Mouse (Mus musculus) forebrain, embryonic 16.5 days (tissue): ENCODE data around the gene Tnfrsf8. TPM values are rescaled to one million over a fixed set of nuclear protein-coding genes. Genes with fewer than 3 reads are reported as not detected.

ENCODE experiments used
- ATAC-seq: fragments of 200-750 bp; cut with Nextera tagmentation; 2 replicates; pipeline ENCODE4 v1.8.0; 2017; ENCODE audit warnings: mild to moderate bottlenecking, moderate library complexity
- H3K27ac ChIP-seq: fragments of 300-500 bp; sonication (generic); 2 replicates; pipeline ENCODE4 v1.5.1; 2014; ENCODE audit warnings: low read length, control low read depth
- H3K27me3 ChIP-seq: fragments of 300-500 bp; sonication (generic); replicated peaks from 2 replicates; pipeline ENCODE4 v1.6.1; 2014; ENCODE audit warnings: low read length; ENCODE audit not compliant: control insufficient read depth, insufficient read depth
- H3K36me3 ChIP-seq: fragments of 300-500 bp; sonication (generic); 2 replicates; pipeline ENCODE4 v1.6.1; 2014; ENCODE audit not compliant: control insufficient read depth, insufficient read depth
- H3K4me1 ChIP-seq: fragments of 300-500 bp; sonication (generic); replicated peaks from 2 replicates; pipeline ENCODE4 v1.6.1; 2014; ENCODE audit warnings: low read length; ENCODE audit not compliant: control insufficient read depth, insufficient read depth
- H3K4me2 ChIP-seq: fragments of 300-500 bp; sonication (generic); 2 replicates; pipeline ENCODE4 v1.6.1; 2014; ENCODE audit warnings: mild to moderate bottlenecking, low read length, control low read depth
- H3K4me3 ChIP-seq: fragments of 300-500 bp; sonication (generic); replicated peaks from 2 replicates; pipeline ENCODE4 v1.5.1; 2014; ENCODE audit warnings: mild to moderate bottlenecking, low read length, control low read depth
- H3K9ac ChIP-seq: fragments of 300-500 bp; sonication (generic); replicated peaks from 2 replicates; pipeline ENCODE4 v1.6.1; 2014; ENCODE audit warnings: low read depth, low read length, control low read depth
- H3K9me3 ChIP-seq: fragments of 300-500 bp; sonication (generic); 2 replicates; pipeline ENCODE4 v1.6.1; 2016; ENCODE audit warnings: low read length; ENCODE audit not compliant: control insufficient read depth
- WGBS: fragments of 180-500 bp; shearing (Covaris S2); extraction: QIAGEN DNeasy Blood & Tissue Kit; methylation state at CpG from one replicate; pipeline ENCODE4 v1.1.7; 2014; 5-methylcytosine and 5-hydroxymethylcytosine counted together
- polyA plus RNA-seq: library from polyadenylated mRNA; unstranded; fragments of >200 nt; fragmentation: Nextera tagmentation; extraction: Ambion mirVana; gene quantifications from 2 replicates; pipeline ENCODE4 v1.2.1, GENCODE M21; 2015

The Tnfrsf8 gene
- polyA plus RNA-seq, 1 experiment from 2014 or later: 0.81 TPM

- Histone ChIP-seq H3K27ac (no peak overlapping the region), H3K4me1 (no peaks in the 10 kb centered on the region), H3K9me3 (0 out of 2 replicates have a peak, but pooled peaks cover 2% of the 10 kb centered on the region), H3K9ac (no peak overlapping the region), H3K4me2 (no peak overlapping the region), H3K36me3 (no peaks in the 10 kb centered on the region), H3K4me3 (no peak overlapping the region), H3K27me3 (no peaks in the 10 kb centered on the region)
- 83% methylated on average over 9 of the region's 9 CpGs for WGBS
- ATAC-seq: no peak
Observed at GRCm38 (mm10) chr4:145337906-145338858, 23.2 kb upstream of the Tnfrsf8 start.

DNA sequence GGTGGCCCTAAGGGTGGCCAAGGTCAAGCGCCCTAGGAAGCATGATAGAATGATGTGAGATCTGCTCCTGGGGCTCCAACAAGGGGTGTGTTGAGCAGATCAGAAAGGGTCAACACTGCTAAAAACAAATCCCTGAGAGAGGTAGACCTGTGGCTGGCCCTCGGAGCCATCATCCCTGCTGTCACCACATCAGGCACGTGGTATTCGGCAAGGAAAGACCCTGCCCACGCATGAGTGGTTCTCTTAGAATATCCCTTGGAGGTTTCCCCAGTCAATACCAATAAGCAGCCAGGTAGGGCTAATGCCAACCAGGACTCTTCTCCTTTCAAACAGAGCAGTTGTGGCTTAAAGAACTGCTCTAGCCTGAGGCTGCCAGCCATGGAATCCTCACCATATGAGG lies 21.6 kb upstream of the Tnfrsf8 start:
- Histone ChIP-seq H3K4me3 (no peak overlapping the region), H3K27me3 (no peaks in the 10 kb centered on the region), H3K4me2 (no peak overlapping the region), H3K36me3 (no peaks in the 10 kb centered on the region), H3K27ac (no peak overlapping the region), H3K9me3 (0 out of 2 replicates have a peak, but pooled peaks cover 2% of the 10 kb centered on the region), H3K4me1 (no peaks in the 10 kb centered on the region), H3K9ac (no peak overlapping the region)
- WGBS: 86% methylated on average over 5 of the region's 5 CpGs
- no peak for ATAC-seq

GRCm38 (mm10) chr4:145336019-145336418 lies 21.1 kb upstream of the Tnfrsf8 start:
- Histone ChIP-seq H3K27me3 (no peaks in the 10 kb centered on the region), H3K9me3 (0 out of 2 replicates have a peak, but pooled peaks cover 2% of the 10 kb centered on the region), H3K27ac (no peak overlapping the region), H3K4me1 (no peaks in the 10 kb centered on the region), H3K4me3 (no peak overlapping the region), H3K4me2 (no peak overlapping the region), H3K9ac (no peak overlapping the region), H3K36me3 (no peaks in the 10 kb centered on the region)
- ATAC-seq: no peak
- 63% methylated on average over 1 of the region's 1 CpGs for whole genome bisulfite sequencing

- Histone ChIP-seq H3K27ac (no peak overlapping the region), H3K4me3 (no peak overlapping the region), H3K27me3 (no peaks in the 10 kb centered on the region), H3K9ac (no peak overlapping the region), H3K4me1 (no peaks in the 10 kb centered on the region), H3K36me3 (no peaks in the 10 kb centered on the region), H3K4me2 (no peak overlapping the region), H3K9me3 (no peaks in the 10 kb centered on the region)
- WGBS: 69% methylated on average over 3 of the region's 3 CpGs
- ATAC-seq: no peak
Observed at GRCm38 (mm10) chr4:145323631-145324030, 8.7 kb upstream of the Tnfrsf8 start.

DNA sequence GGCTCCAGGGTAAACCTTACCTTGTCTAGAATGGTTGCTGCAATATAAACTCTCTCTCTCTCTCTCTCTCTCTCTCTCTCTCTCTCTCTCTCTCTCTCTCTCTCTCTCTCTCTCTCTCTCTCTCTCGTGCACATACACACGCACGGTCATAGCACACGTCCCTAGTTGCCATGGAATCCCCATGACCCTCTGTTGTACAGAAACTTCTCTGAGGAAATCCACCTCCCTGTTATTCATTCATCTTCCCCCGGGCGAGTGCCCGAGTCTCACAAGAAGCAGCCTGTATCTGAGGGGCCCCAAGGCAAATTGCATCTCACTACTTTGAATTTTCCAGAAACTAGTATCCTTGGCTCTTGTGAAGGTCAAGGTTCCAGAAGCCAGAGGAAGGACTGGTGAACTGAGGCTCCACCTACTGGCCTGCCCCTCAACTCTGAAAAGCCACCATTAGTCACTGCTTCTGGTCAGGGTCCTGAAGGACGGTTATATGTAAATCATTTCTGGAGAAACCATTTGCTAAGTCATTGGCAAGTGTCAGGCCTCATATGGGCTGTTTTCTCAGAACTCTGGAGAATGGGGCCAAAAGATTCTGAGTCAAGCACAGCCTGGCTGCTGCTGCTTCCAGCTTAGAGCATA lies 8.1 kb upstream of the Tnfrsf8 start:
- ATAC-seq: no peak
- H3K36me3 ChIP-seq: no peaks in the 10 kb centered on the region
- H3K9ac ChIP-seq: no peak overlapping the region
- no peak overlapping the region for H3K4me2 ChIP-seq
- no peaks in the 10 kb centered on the region for H3K9me3 ChIP-seq
- 81% methylated on average over 8 of the region's 8 CpGs for WGBS
- H3K4me3 ChIP-seq: no peak overlapping the region
- no peaks in the 10 kb centered on the region for H3K4me1 ChIP-seq
- no peak overlapping the region for H3K27ac ChIP-seq
- no peaks in the 10 kb centered on the region for H3K27me3 ChIP-seq

GRCm38 (mm10) chr4:145322211-145322610 lies 7.2 kb upstream of the Tnfrsf8 start:
- H3K4me2 ChIP-seq: no peak overlapping the region
- no peaks in the 10 kb centered on the region for H3K36me3 ChIP-seq
- no peak for ATAC-seq
- no peak overlapping the region for H3K9ac ChIP-seq
- no peak overlapping the region for H3K27ac ChIP-seq
- no peaks in the 10 kb centered on the region for H3K9me3 ChIP-seq
- H3K4me3 ChIP-seq: no peak overlapping the region
- 87% methylated on average over 5 of the region's 5 CpGs for WGBS
- no peaks in the 10 kb centered on the region for H3K27me3 ChIP-seq
- no peaks in the 10 kb centered on the region for H3K4me1 ChIP-seq

DNA sequence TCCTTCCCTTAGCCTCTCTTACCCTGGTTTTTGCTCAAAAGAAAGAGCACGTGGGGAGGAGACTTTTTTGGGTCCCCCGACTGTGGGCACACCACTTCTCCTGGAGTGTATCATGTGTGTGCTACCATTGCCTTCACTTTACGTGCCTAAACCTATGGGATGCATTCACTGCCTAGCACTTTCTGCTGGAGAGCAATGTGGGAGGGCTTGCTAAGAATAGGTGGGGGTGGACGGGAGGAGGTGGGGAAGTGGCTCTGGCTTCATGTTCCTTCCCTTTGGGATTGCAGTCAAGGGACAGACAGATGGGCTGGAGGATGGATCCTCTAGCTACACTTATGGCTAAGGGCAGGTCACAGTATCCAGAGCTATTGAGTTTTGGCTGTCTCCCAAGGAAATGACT lies 5.7 kb upstream of the Tnfrsf8 start:
- H3K27ac ChIP-seq: no peak overlapping the region
- no peak overlapping the region for H3K4me3 ChIP-seq
- H3K27me3 ChIP-seq: no peaks in the 10 kb centered on the region
- H3K4me1 ChIP-seq: no peaks in the 10 kb centered on the region
- no peak overlapping the region for H3K9ac ChIP-seq
- no peak for ATAC-seq
- whole genome bisulfite sequencing: 80% methylated on average over 4 of the region's 4 CpGs
- H3K9me3 ChIP-seq: no peaks in the 10 kb centered on the region
- no peaks in the 10 kb centered on the region for H3K36me3 ChIP-seq
- H3K4me2 ChIP-seq: no peak overlapping the region

DNA sequence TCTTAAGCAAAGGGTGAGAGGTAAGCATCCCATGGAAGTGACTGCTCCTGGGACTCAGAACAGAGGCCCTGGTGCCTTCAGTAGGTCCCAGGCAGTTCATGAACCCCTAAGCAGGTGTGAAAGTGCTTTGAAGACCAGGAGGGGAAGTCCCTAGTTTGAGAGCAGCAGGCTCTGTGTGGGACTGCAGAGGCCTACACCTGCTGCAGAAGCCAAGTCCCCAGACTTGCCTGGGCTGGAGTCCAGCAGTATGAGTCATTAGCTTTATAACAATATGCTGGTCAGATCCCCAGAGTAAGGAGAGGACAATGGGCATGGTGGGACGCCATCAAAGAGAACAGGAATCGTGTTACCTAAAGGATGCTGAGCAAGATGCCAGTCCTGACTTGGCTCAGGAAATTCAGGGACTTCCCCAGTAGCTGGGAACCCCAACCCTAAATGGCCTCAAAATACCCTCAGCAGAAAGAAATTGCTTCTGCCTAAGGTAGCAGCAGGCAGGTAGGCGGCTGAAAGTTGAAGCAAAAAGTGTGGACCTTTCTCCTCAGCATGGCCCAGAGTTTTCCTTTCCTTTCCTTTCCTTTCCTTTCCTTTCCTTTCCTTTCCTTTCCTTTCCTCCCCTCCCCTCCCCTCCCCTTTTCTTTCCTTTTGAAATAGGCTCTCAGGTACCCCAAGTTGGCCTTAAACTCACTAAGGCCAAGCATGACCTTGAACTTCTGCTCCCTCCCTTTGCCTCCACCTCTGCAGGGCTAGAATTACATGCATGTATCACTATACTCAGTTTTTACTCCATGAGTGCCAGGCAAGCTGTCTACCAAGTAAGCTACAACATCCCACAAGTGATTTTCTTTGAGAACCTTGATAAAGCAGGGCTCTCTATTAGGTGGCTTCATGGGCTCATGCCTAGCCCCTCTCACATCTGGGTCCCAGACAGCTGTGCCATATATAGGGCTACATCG lies 4.6 kb upstream of the Tnfrsf8 start:
- Histone ChIP-seq H3K27me3 (no peaks in the 10 kb centered on the region), H3K9me3 (no peaks in the 10 kb centered on the region), H3K9ac (no peak overlapping the region), H3K36me3 (no peaks in the 10 kb centered on the region), H3K27ac (no peak overlapping the region), H3K4me3 (no peak overlapping the region), H3K4me2 (no peak overlapping the region), H3K4me1 (no peaks in the 10 kb centered on the region)
- ATAC-seq: no peak
- 77% methylated on average over 4 of the region's 4 CpGs for WGBS

GRCm38 (mm10) chr4:145316708-145317107 lies 1.7 kb upstream of the Tnfrsf8 start:
- WGBS: 81% methylated on average over 5 of the region's 5 CpGs
- no peak overlapping the region for H3K9ac ChIP-seq
- H3K36me3 ChIP-seq: no peaks in the 10 kb centered on the region
- H3K4me1 ChIP-seq: no peaks in the 10 kb centered on the region
- no peak overlapping the region for H3K27ac ChIP-seq
- no peak overlapping the region for H3K4me3 ChIP-seq
- no peaks in the 10 kb centered on the region; the same call in 1 of the 2 replicates for H3K27me3 ChIP-seq
- no peak overlapping the region for H3K4me2 ChIP-seq
- no peaks in the 10 kb centered on the region for H3K9me3 ChIP-seq
- no peak for ATAC-seq
